Mouse (Mus musculus): Measurements from ENCODE around the gene Ap1ar. TPM values are rescaled to one million over a fixed set of nuclear protein-coding genes. Genes with fewer than 3 reads are reported as not detected.

The Ap1ar gene
- total and polyA plus RNA-seq, 2 experiments, result 10.0 to 21.1 TPM

DNA sequence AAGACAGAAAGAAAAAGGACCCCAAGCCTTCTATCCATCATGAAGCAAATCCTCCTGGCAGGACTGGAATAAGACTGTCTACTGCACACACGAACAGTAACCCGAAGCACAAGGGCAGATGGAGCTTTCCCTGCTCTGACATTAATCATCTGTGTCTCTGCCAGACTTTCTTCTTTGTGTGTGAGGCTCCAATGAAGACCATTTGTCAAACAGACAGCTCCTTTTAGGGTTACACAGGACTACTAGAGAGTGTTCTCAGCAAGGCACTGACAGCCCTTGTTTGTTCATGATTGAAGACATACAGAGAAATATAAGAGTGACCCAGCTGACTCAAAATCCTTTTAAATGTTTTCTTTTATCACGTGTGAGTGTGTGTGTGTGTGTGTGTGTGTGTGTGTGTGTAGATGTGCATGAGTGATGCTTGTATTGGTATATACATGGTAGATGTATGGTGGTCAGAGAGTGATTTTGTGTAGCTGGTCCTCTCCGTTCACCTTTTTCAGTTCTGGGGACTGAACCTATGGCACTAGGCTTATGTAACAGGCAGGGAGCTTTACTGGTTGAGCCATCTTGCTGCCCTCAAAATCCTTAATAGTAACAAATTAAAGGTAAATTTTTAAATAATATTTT, 37.0 kb upstream of the Ap1ar start:
- 85% methylated on average over 4 of the region's 4 CpGs for WGBS
- no peak for DNase-seq (ENCODE audit: extremely low read depth, low read depth, low spot score)
- H3K27me3 ChIP-seq (ENCODE audit: control insufficient read depth, insufficient read depth, low read length), result no peaks in the 10 kb centered on the region
- no peak overlapping the region for H3K4me3 ChIP-seq (ENCODE audit: insufficient read depth, low read depth, low read length)
- no peak overlapping the region for H3K27ac ChIP-seq (replicated peaks; ENCODE audit: insufficient read depth, low read depth, low read length)
- TF ChIP-seq POLR2A (IDR thresholded peaks at IDR 0.05; ENCODE audit: extremely low read depth, insufficient read depth, low read length) (no peak), CTCF (IDR thresholded peaks at IDR 0.05; ENCODE audit: low read depth, low read length) (no peak)
- peaks cover 4% of the 10 kb centered on the region; the same call in 1 of the 2 replicates for H3K36me3 ChIP-seq (ENCODE audit: control insufficient read depth, insufficient read depth, low read length)
- H3K4me1 ChIP-seq (ENCODE audit: control insufficient read depth, insufficient read depth, low read length), result no peaks in the 10 kb centered on the region
- no peak overlapping the region for H3K9ac ChIP-seq (ENCODE audit: low read depth, low read length)
- no peaks in the 10 kb centered on the region for H3K79me2 ChIP-seq (ENCODE audit: control insufficient read depth, insufficient read depth, low read length)

- TF ChIP-seq POLR2A (IDR thresholded peaks at IDR 0.05; ENCODE audit: extremely low read depth, insufficient read depth, low read length), result no peak
- no peak for TF ChIP-seq CTCF (IDR thresholded peaks at IDR 0.05; ENCODE audit: low read depth, low read length)
- H3K36me3 ChIP-seq (ENCODE audit: control insufficient read depth, insufficient read depth, low read length), result peaks cover 4% of the 10 kb centered on the region; the same call in 1 of the 2 replicates
- WGBS, result 82% methylated on average over 9 of the region's 9 CpGs
These were observed 34.3 kb upstream of the Ap1ar start for GRCm38 (mm10) chr3:127871575-127871974.

DNA sequence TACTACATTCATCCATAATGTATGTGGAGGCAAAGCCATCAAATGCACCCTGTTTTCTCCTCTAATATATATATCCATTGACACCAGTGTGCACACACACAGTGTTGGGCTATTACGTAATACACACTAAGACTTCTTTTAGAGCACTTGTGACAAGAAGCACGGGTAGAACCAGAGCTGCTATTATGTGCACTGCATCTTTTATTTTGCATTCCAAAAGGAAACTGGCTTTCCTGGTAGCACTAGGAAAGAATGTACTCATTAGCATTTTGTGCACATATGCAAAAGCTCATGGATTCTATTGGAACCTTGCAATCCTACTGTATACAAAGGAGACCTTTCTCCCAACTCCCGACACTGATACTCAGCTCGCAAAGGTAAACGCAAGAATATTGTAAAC, 31.6 kb upstream of the Ap1ar start:
- Histone ChIP-seq H3K27ac (replicated peaks; ENCODE audit: insufficient read depth, low read depth, low read length) (no peak overlapping the region), H3K27me3 (ENCODE audit: control insufficient read depth, insufficient read depth, low read length) (no peaks in the 10 kb centered on the region), H3K79me2 (ENCODE audit: control insufficient read depth, insufficient read depth, low read length) (no peaks in the 10 kb centered on the region), H3K9ac (ENCODE audit: low read depth, low read length) (no peak overlapping the region), H3K4me1 (ENCODE audit: control insufficient read depth, insufficient read depth, low read length) (no peaks in the 10 kb centered on the region), H3K36me3 (ENCODE audit: control insufficient read depth, insufficient read depth, low read length) (peaks cover 4% of the 10 kb centered on the region; the same call in 1 of the 2 replicates), H3K4me3 (ENCODE audit: insufficient read depth, low read depth, low read length) (no peak overlapping the region)
- WGBS, result 85% methylated on average over 5 of the region's 5 CpGs
- DNase-seq (ENCODE audit: extremely low read depth, low read depth, low spot score), result no peak
- TF ChIP-seq POLR2A (IDR thresholded peaks at IDR 0.05; ENCODE audit: extremely low read depth, insufficient read depth, low read length) (no peak), CTCF (IDR thresholded peaks at IDR 0.05; ENCODE audit: low read depth, low read length) (no peak)

More at GRCm38 (mm10) chr3:127871575-127871974, 34.3 kb upstream of the Ap1ar start:
- no peaks in the 10 kb centered on the region for H3K27me3 ChIP-seq (ENCODE audit: control insufficient read depth, insufficient read depth, low read length)
- no peak overlapping the region for H3K27ac ChIP-seq (replicated peaks; ENCODE audit: insufficient read depth, low read depth, low read length)
- H3K79me2 ChIP-seq (ENCODE audit: control insufficient read depth, insufficient read depth, low read length), result no peaks in the 10 kb centered on the region
- no peaks in the 10 kb centered on the region for H3K4me1 ChIP-seq (ENCODE audit: control insufficient read depth, insufficient read depth, low read length)
- no peak for DNase-seq (ENCODE audit: extremely low read depth, low read depth, low spot score)
- no peak overlapping the region for H3K9ac ChIP-seq (ENCODE audit: low read depth, low read length)
- H3K4me3 ChIP-seq (ENCODE audit: insufficient read depth, low read depth, low read length), result no peak overlapping the region

- Histone ChIP-seq H3K36me3 (ENCODE audit: control insufficient read depth, insufficient read depth, low read length) (peaks cover 4% of the 10 kb centered on the region; the same call in 1 of the 2 replicates), H3K27ac (replicated peaks; ENCODE audit: insufficient read depth, low read depth, low read length) (no peak overlapping the region), H3K4me1 (ENCODE audit: control insufficient read depth, insufficient read depth, low read length) (no peaks in the 10 kb centered on the region), H3K4me3 (ENCODE audit: insufficient read depth, low read depth, low read length) (no peak overlapping the region), H3K79me2 (ENCODE audit: control insufficient read depth, insufficient read depth, low read length) (no peaks in the 10 kb centered on the region), H3K9ac (ENCODE audit: low read depth, low read length) (no peak overlapping the region), H3K27me3 (ENCODE audit: control insufficient read depth, insufficient read depth, low read length) (no peaks in the 10 kb centered on the region)
- TF ChIP-seq CTCF (IDR thresholded peaks at IDR 0.05; ENCODE audit: low read depth, low read length) (no peak), POLR2A (IDR thresholded peaks at IDR 0.05; ENCODE audit: extremely low read depth, insufficient read depth, low read length) (no peak)
- DNase-seq (ENCODE audit: extremely low read depth, low read depth, low spot score), result no peak
- WGBS, result 93% methylated on average over 9 of the region's 9 CpGs
These were observed 30.9 kb upstream of the Ap1ar start for GRCm38 (mm10) chr3:127868046-127868758.

DNA sequence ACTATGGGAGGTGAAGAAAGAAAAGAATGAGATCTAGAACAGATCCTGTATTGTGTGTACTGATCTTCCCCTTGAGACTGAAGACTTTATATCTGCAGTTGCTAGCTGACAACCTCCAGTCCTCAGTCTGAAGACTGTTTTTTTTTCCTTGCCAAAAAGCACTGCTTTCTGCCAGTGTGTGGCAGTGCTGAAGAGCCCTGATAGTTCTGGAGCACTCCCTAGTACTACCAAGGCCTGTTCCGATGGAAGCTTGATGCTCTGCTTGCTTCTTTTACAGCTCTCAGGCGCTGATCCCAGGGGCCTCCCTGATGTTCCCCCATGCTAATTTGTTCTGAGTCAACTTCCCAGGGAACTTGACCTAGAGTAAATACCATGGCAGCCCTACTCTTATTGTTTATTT, 26.9 kb upstream of the Ap1ar start:
- peak; percentile 19 for DNase-seq (ENCODE audit: extremely low read depth, low read depth, low spot score)
- TF ChIP-seq POLR2A (IDR thresholded peaks at IDR 0.05; ENCODE audit: extremely low read depth, insufficient read depth, low read length), result no peak
- no peak for TF ChIP-seq CTCF (IDR thresholded peaks at IDR 0.05; ENCODE audit: low read depth, low read length)
- WGBS, result 48% methylated on average over 2 of the region's 2 CpGs
- no peak overlapping the region for H3K9ac ChIP-seq (ENCODE audit: low read depth, low read length)
- no peaks in the 10 kb centered on the region for H3K27me3 ChIP-seq (ENCODE audit: control insufficient read depth, insufficient read depth, low read length)
- H3K79me2 ChIP-seq (ENCODE audit: control insufficient read depth, insufficient read depth, low read length), result no peaks in the 10 kb centered on the region
- H3K4me3 ChIP-seq (ENCODE audit: insufficient read depth, low read depth, low read length), result no peak overlapping the region
- no peaks in the 10 kb centered on the region for H3K4me1 ChIP-seq (ENCODE audit: control insufficient read depth, insufficient read depth, low read length)
- no peaks in the 10 kb centered on the region for H3K36me3 ChIP-seq (ENCODE audit: control insufficient read depth, insufficient read depth, low read length)
- no peak overlapping the region for H3K27ac ChIP-seq (replicated peaks; ENCODE audit: insufficient read depth, low read depth, low read length)

DNA sequence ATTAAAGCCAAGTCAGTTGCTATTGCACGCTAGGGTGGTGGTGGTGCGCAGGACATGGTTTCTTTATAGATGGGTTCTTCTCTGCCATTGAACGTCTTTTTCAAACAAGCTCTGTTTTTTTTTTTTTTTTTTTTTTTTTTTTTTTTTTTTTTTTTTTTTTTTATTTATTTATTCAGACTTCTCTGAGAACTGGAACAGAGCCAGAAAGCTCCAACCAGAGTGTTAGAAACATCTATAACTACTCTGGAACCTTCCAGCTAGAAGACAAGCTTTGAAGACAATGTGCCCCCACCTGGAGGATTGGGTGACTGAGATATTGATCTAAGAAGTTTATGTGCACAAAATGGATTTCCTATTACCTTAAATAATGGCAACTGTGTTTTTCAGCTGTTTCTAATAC, 26.2 kb upstream of the Ap1ar start:
- TF ChIP-seq CTCF (IDR thresholded peaks at IDR 0.05; ENCODE audit: low read depth, low read length), result no peak
- TF ChIP-seq POLR2A (IDR thresholded peaks at IDR 0.05; ENCODE audit: extremely low read depth, insufficient read depth, low read length), result no peak
- peak; percentile 20 for DNase-seq (ENCODE audit: extremely low read depth, low read depth, low spot score)
- Histone ChIP-seq H3K4me1 (ENCODE audit: control insufficient read depth, insufficient read depth, low read length) (no peaks in the 10 kb centered on the region), H3K4me3 (ENCODE audit: insufficient read depth, low read depth, low read length) (no peak overlapping the region), H3K27ac (replicated peaks; ENCODE audit: insufficient read depth, low read depth, low read length) (no peak overlapping the region), H3K36me3 (ENCODE audit: control insufficient read depth, insufficient read depth, low read length) (no peaks in the 10 kb centered on the region), H3K27me3 (ENCODE audit: control insufficient read depth, insufficient read depth, low read length) (no peaks in the 10 kb centered on the region), H3K79me2 (ENCODE audit: control insufficient read depth, insufficient read depth, low read length) (no peaks in the 10 kb centered on the region), H3K9ac (ENCODE audit: low read depth, low read length) (no peak overlapping the region)
- 66% methylated on average over 3 of the region's 3 CpGs for WGBS
